Mouse (Mus musculus) limb, embryonic 14.5 days (tissue): Measurements from ENCODE around the gene Tnfrsf13c. TPM values are rescaled to one million over a fixed set of nuclear protein-coding genes. Genes with fewer than 3 reads are reported as not detected.
"Not testable (repeated sequence)": the region's sequence is repeated elsewhere in the genome, so short reads cannot be mapped to it uniquely, and the experiment has no call there.

Experiments
- ATAC-seq: fragments of 200-750 bp; cut with Nextera tagmentation; 2 replicates; pipeline ENCODE4 v1.8.0; 2017; ENCODE audit warnings: low read depth, moderate number of reproducible peaks, moderate TSS enrichment; ENCODE audit not compliant: low FRiP score
- DNase-seq: peaks from one replicate; pipeline ENCODE4 v3.0.0-alpha.2; 2015; ENCODE audit warnings: low spot score
- H3K27ac ChIP-seq: fragments of 300-500 bp; sonication (generic); replicated peaks from 2 replicates; pipeline ENCODE4 v1.5.1; 2014; ENCODE audit warnings: low read depth, mild to moderate bottlenecking, low read length, moderate library complexity, mixed read lengths
- H3K27me3 ChIP-seq: fragments of 300-500 bp; sonication (generic); 2 replicates; pipeline ENCODE4 v1.6.1; 2014; ENCODE audit warnings: low read length, mixed read lengths; ENCODE audit not compliant: control insufficient read depth, insufficient read depth
- H3K36me3 ChIP-seq: fragments of 300-500 bp; sonication (generic); 2 replicates; pipeline ENCODE4 v1.6.1; 2014; ENCODE audit warnings: mild to moderate bottlenecking, low read length, moderate library complexity, mixed read lengths; ENCODE audit not compliant: control insufficient read depth, insufficient read depth
- H3K4me1 ChIP-seq: fragments of 300-500 bp; sonication (generic); 2 replicates; pipeline ENCODE4 v1.6.1; 2014; ENCODE audit warnings: antibody characterized with exemption, low read length, mixed read lengths; ENCODE audit not compliant: control insufficient read depth, insufficient read depth
- H3K4me2 ChIP-seq: fragments of 300-500 bp; sonication (generic); replicated peaks from 2 replicates; pipeline ENCODE4 v1.6.1; 2014; ENCODE audit warnings: low read depth, mild to moderate bottlenecking, low read length, moderate library complexity; ENCODE audit not compliant: severe bottlenecking
- H3K4me3 ChIP-seq: fragments of 300-500 bp; sonication (generic); replicated peaks from 2 replicates; pipeline ENCODE4 v1.5.1; 2014; ENCODE audit warnings: low read length
- H3K9ac ChIP-seq: fragments of 300-500 bp; sonication (generic); 2 replicates; pipeline ENCODE4 v1.6.1; 2014; ENCODE audit warnings: mild to moderate bottlenecking, low read depth, low read length, moderate library complexity; ENCODE audit not compliant: severe bottlenecking
- H3K9me3 ChIP-seq: fragments of 300-500 bp; sonication (generic); 2 replicates; pipeline ENCODE4 v1.6.1; 2016; ENCODE audit warnings: low read length; ENCODE audit not compliant: control insufficient read depth
- POLR2A ChIP-seq: fragments of 200-500 bp; IDR thresholded peaks from 2 replicates; pipeline ENCODE4 v1.8.0; 2012; ENCODE audit warnings: inconsistent platforms, mild to moderate bottlenecking, moderate library complexity, borderline replicate concordance; ENCODE audit not compliant: insufficient read depth, insufficient read length; ENCODE audit errors: extremely low read depth
- WGBS: fragments of 180-500 bp; shearing (Covaris S2); extraction: QIAGEN DNeasy Blood & Tissue Kit; methylation state at CpG from one replicate; pipeline ENCODE4 v1.1.7; 2014; 5-methylcytosine and 5-hydroxymethylcytosine counted together
- polyA plus RNA-seq, 2 experiments: library from polyadenylated mRNA; depleted of rRNA in 1 of 2; stranded (reverse) in 1 of 2; unstranded in 1 of 2; fragments of >200 nt; fragmentation: Nextera tagmentation in 1 of 2; extraction: Ambion mirVana in 1 of 2; gene quantifications; 2 replicates each; pipeline versions ENCODE4 v1.2.1 to v1.2.3; 2012 to 2014

The Tnfrsf13c gene
- polyA plus RNA-seq, 2 experiments = 0.22 to 0.29 TPM

DNA sequence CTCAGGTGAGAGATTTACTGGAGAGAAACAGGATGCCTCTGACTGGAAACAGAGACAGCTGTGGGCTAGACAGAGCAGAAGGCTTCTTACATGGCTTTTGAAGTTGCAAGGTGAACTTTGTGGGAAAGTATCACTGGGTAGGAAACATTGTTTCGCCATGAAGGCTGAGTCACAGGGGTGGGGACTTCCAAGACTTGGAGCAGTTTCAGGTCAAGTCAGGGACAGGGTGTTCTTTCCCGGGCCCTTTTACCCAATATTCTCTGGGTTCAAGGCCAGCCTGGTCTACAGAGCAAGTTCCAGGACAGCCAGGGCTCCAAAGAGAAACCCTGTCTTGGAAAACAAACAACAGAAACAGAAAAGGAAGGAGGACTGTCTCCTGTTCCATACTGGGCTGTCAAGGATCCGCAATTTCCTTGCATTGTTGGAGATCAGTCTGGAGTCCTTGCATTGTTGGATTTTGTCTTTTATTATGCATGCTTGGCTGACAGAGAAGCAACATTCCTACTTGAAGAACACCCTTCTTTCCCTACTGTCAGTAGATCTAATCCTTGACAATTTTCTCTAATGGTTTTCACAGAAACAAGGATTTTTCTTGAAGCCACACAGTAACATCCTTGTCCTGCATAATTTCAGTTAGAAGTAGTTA, 23.1 kb upstream of the Tnfrsf13c start:
- H3K9me3 ChIP-seq = no peaks in the 10 kb centered on the region
- no peak overlapping the region for H3K4me2 ChIP-seq
- 58% methylated on average over 3 of the region's 3 CpGs for WGBS
- no peak overlapping the region for H3K27ac ChIP-seq
- no peaks in the 10 kb centered on the region for H3K36me3 ChIP-seq
- DNase-seq (no peak), ATAC-seq (no peak)
- TF ChIP-seq POLR2A = no peak
- H3K9ac ChIP-seq = no peak overlapping the region
- no peaks in the 10 kb centered on the region for H3K4me1 ChIP-seq
- H3K27me3 ChIP-seq = no peaks in the 10 kb centered on the region
- no peak overlapping the region for H3K4me3 ChIP-seq

- not testable (repeated sequence) for DNase-seq, H3K9me3 ChIP-seq, ATAC-seq, H3K36me3 ChIP-seq, H3K4me1 ChIP-seq, H3K27me3 ChIP-seq
- Histone ChIP-seq H3K4me2 (peak overlapping the region; percentile 94), H3K9ac (peak overlapping the region; percentile 47; the same call in 1 of the 2 replicates), H3K4me3 (peak overlapping the region; percentile 76), H3K27ac (peak overlapping the region; percentile 48; the same call in 1 of the 2 replicates)
- WGBS = 21% methylated on average over 9 of the region's 9 CpGs
These were observed 20.6 kb upstream of the Tnfrsf13c start for GRCm38 (mm10) chr15:82244805-82245161.

DNA sequence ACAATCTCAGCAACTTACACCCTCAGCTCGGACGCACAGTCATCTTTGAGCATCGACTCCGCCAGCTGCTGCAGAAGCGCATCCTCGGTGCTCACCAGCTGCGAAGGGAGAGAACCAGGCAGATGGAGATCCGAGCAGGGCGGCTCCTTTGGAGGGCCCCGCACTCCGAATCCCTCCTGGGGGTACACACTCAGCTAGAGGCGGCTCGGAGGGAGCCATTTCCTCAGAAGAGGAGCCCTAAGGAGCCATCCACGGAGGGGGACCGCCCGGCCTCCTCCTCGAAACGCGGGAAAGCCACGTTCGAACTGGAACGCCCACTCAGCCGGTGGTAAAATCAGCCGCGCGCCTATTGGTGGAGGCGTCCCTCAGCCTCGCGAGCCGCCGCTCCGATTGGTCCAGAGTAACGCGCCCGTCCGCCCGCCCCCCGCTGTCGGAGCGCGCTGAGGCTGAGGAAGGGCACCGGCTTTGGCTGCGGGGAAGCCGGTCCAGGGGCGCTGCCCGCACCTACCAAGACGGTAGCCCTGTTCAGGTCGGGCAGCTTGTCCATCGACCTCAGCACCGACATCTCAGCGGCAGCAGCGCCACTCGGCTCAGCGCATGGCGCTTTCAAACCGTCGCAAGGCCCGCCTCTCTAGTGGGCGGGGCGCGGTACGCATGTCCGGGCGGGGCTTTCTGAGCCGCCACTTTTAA, 20.1 kb upstream of the Tnfrsf13c start, which contains the start of gene Cenpm:
Gene Cenpm (minus strand): TSS at position 634 of the 690 bp plus-strand sequence.
- Histone ChIP-seq H3K27ac (peak within 1 kb of the TSS; percentile 48; the same call in 1 of the 2 replicates), H3K4me2 (peak within 1 kb of the TSS; percentile 94), H3K9me3 (no peaks in the 10 kb centered on the region), H3K27me3 (no peaks in the 10 kb centered on the region), H3K9ac (peak within 1 kb of the TSS; percentile 62), H3K36me3 (peaks cover 2% of the 10 kb centered on the region; the same call in 1 of the 2 replicates), H3K4me3 (peak within 1 kb of the TSS; percentile 76), H3K4me1 (no peaks in the 10 kb centered on the region)
- peak; percentile 93 for DNase-seq
- WGBS = under 1% methylated on average over 47 of the region's 65 CpGs
- TF ChIP-seq POLR2A = no peak
- ATAC-seq = peak; percentile 97

GRCm38 (mm10) chr15:82243742-82244114, 19.6 kb upstream of the Tnfrsf13c start:
- Histone ChIP-seq H3K4me2 (peak overlapping the region; percentile 94), H3K27me3 (no peaks in the 10 kb centered on the region), H3K36me3 (peaks cover 7% of the 10 kb centered on the region; the same call in 1 of the 2 replicates), H3K27ac (0 out of 2 replicates have a peak overlapping the region, but pooled peaks have one; percentile 5), H3K4me3 (peak overlapping the region; percentile 76), H3K9ac (peak overlapping the region; percentile 62), H3K9me3 (no peaks in the 10 kb centered on the region), H3K4me1 (no peaks in the 10 kb centered on the region)
- DNase-seq = no peak
- ATAC-seq = no peak
- 4% methylated on average over 12 of the region's 12 CpGs for WGBS
- no peak for TF ChIP-seq POLR2A

- H3K9me3 ChIP-seq = no peaks in the 10 kb centered on the region
- H3K27ac ChIP-seq = 0 out of 2 replicates have a peak overlapping the region, but pooled peaks have one; percentile 5
- no peaks in the 10 kb centered on the region for H3K27me3 ChIP-seq
- DNase-seq (no peak), ATAC-seq (no peak)
- H3K9ac ChIP-seq = peak overlapping the region; percentile 62
- H3K36me3 ChIP-seq = peaks cover 11% of the 10 kb centered on the region; the same call in 1 of the 2 replicates
- no peaks in the 10 kb centered on the region for H3K4me1 ChIP-seq
- 67% methylated on average over 3 of the region's 3 CpGs for WGBS
- TF ChIP-seq POLR2A = no peak
- peak overlapping the region; percentile 76 for H3K4me3 ChIP-seq
- H3K4me2 ChIP-seq = peak overlapping the region; percentile 94
These were observed 19.1 kb upstream of the Tnfrsf13c start for GRCm38 (mm10) chr15:82243311-82243710.
